ENCODE assay signal across 19 mouse cellular contexts in genomic region chr12:29778901-29779300, GRCm38 (mm10).
DNase-seq lines count a peak whose midpoint lies in the region; ATAC-seq and TF ChIP-seq lines count a peak whose summit lies in the region.
"Had no signal": no experiment of that assay in that cellular context is flagged by ENCODE, and none has a peak within 500 bp of the region (broad histone marks: within the 10 kb centered on the region; RNA-seq: fewer than 3 reads in every experiment).

No protein-coding gene starts in this region.

- TF ChIP-seq CTCF in left cerebral cortex, adult 2 months (IDR thresholded peaks at IDR 0.05) = no peak

- intact Hi-C loops in left cerebral cortex, adult 2 months (cut with DNase I) = no loop called here
- intact Hi-C loops in left cerebral cortex, postnatal 4 days (cut with DNase I) = no loop called here

- ATAC-seq in frontal cortex, adult (ENCODE audit: low TSS enrichment) = peak; percentile 78
- ATAC-seq: CD4-positive, CD25-positive, alpha-beta regulatory T cell, adult 4 months; forebrain, embryonic 15.5 days had no signal

- peak overlapping the region; percentile 63 for H3K27ac ChIP-seq in left cerebral cortex, adult 2 months
- H3K27ac ChIP-seq: embryonic facial prominence, embryonic 12.5 days; forebrain, embryonic 15.5 days; heart, embryonic 13.5 days; hindbrain, embryonic 15.5 days had no signal

- H3K4me3 ChIP-seq in left cerebral cortex, adult 2 months = no peak overlapping the region
- H3K4me3 ChIP-seq: embryonic facial prominence, embryonic 12.5 days; forebrain, embryonic 15.5 days; heart, embryonic 13.5 days; hindbrain, embryonic 15.5 days had no signal

- no peak for DNase-seq in frontal cortex, postnatal 10 days (ENCODE audit: low spot score in 2 of 2)
- DNase-seq in left cerebral cortex, adult 2 months (ENCODE audit: extremely low spot score in 1 of 2, low spot score in 2 of 2) = no peak
- DNase-seq in left cerebral cortex, postnatal 4 days = no peak
- peak; percentile 49 to 63 for DNase-seq in right cerebral cortex, adult 2 months (ENCODE audit: low spot score in 2 of 2)
- DNase-seq in right cerebral cortex, postnatal 14 days = no peak
- DNase-seq in lung, postnatal 10 days = no peak
- DNase-seq: adrenal gland, adult 8-10 months; B cell, adult 2 months; cerebellum, adult 11-12 months; cerebellum, adult 9-10 months; cerebellum, postnatal 25 days; gastrocnemius, postnatal 36 days; heart, postnatal 36 days had no signal

Comparison
In these comparisons a context has a peak if more than half of its experiments do, and no peak if none do; other contexts are left out.
1. DNase-seq: peak in right cerebral cortex, adult 2 months (2 of 2); none in frontal cortex, postnatal 10 days (0 of 2), left cerebral cortex, adult 2 months (0 of 2), left cerebral cortex, postnatal 4 days (single experiment), right cerebral cortex, postnatal 14 days (single experiment) and lung, postnatal 10 days (single experiment).